Mouse (Mus musculus): Measurements from ENCODE around the gene Abcc9. TPM values are rescaled to one million over a fixed set of nuclear protein-coding genes. Genes with fewer than 3 reads are reported as not detected.

Gene Abcc9
- polyA plus RNA-seq, 1 experiment from 2014 or later, result 31.0 TPM

Other genes with a start within 250 kb of the Abcc9 start
- gene Gys2, start 229.2 kb downstream of the Abcc9 start, polyA plus RNA-seq (2014; fragmentation: Nextera tagmentation; extraction: Ambion mirVana), result not detected in 2 replicates
- gene Ldhb, start 194.4 kb downstream of the Abcc9 start, polyA plus RNA-seq (2014; fragmentation: Nextera tagmentation; extraction: Ambion mirVana), result 227 and 237 TPM in 2 replicates
- gene Kcnj8, start 130.7 kb downstream of the Abcc9 start, polyA plus RNA-seq (2014; fragmentation: Nextera tagmentation; extraction: Ambion mirVana), result 98.2 and 99.7 TPM in 2 replicates
- gene Cmas, start 54.4 kb upstream of the Abcc9 start, polyA plus RNA-seq (2014; fragmentation: Nextera tagmentation; extraction: Ambion mirVana), result 89.2 and 91.9 TPM in 2 replicates
- gene Sult6b2, start 102.2 kb upstream of the Abcc9 start, polyA plus RNA-seq (2014; fragmentation: Nextera tagmentation; extraction: Ambion mirVana), result not detected in 2 replicates